Mouse (Mus musculus) megakaryocyte, embryonic 14.5 days (primary cell): ENCODE results near the gene Dpp6.

Experiments
- FLI1 ChIP-seq: IDR thresholded peaks from 2 replicates; pipeline ENCODE4 v1.6.1; 2012; ENCODE audit warnings: low read length, inconsistent platforms, mixed read lengths
- GATA1 ChIP-seq: IDR thresholded peaks from 3 replicates; pipeline ENCODE4 v1.6.1; 2012; ENCODE audit warnings: mixed read lengths, low read length, inconsistent platforms, borderline replicate concordance

DNA sequence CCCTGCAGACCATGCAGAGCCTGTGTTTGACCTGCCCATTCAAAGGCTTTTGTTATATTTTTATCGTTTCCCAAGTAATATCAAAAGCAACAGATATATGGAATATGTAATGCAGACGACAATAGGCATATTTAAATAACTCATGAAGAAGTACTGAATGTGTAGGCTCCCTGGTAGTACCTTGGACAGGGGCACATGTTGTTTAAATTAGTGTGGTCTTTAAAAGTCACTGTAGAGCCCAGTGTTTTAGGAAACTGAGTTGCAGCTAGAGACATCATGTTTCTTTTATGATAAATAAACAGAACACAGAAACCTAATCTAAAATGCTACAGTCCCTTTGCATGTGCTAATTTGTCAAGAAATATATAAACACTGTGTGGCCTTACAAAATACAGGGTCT is 403.1 kb downstream of the Dpp6 start:
- no peak for TF ChIP-seq GATA1
- TF ChIP-seq FLI1: no peak
